Mouse (Mus musculus) right cerebral cortex, postnatal 36 days (tissue): ENCODE results near the gene Bpgm.

ENCODE experiments used
- DNase-seq, 2 experiments: peaks; one replicate each; pipeline ENCODE4 v3.0.0; 2022; ENCODE audit warnings: low spot score in 2 of 2, mixed read lengths in 1 of 2

Gene Bpgm

DNA sequence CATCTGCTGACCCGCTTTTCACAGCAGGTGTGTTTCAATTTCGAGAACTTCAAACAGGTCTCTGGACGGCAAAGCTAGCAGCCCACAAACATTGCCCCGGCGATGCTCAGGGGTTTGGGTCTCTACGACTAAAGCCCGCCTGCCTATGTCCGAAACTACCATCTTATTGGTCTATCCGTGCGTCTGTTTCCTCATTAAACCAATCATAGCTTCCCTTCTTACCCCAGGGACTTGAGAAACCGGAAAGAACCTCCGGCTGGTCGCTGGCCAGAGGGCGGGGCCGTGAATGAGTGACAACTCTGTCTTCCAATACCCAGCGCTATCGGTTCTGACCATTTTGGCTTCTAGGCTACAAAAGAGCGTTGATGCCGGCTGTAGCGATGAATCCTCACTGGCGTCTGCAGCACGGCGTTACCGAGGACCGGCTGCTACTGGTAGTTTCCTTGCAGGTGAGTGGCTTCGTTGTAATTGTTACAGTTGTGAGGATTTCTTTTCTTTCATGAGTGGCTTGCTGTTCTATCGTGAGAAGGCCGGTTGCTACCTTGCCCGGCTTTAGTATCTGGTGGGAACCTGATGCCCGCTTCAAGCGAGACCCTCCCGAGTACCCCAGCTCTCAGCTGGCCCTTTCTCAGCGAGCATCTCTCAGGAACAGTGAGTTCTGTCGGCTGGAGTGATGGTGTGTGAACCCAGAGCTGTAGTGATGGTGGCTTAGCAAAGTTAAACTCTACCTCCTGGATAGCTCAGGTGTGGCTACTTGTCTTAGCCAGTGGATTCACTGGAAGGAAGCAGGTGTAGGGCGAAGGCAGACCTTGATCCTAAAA, at the start of gene Bpgm:
TSS of gene Bpgm (plus strand) at position 234 of the 821 bp plus-strand sequence.
- peak; percentile 99 for DNase-seq

DNA sequence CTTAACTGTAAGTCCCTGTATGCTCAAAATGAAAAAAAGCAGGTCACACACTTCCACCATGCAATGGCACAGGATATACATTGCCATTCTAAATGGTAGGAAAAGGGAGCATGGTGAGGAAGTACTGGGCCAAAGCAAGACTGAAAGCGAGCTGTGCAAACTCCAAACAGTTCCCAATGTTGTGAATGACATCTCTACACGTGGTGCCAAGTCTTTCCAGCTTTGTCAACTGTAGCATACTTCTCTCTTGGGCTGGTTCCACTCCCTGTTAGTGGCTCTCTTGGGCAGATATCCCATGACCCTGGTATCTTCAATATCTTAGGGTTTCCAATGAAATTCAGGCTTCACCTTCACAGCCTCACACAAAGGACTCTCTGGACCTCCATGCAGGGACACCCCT, 37.0 kb upstream of the Bpgm start:
- DNase-seq = no peak

DNA sequence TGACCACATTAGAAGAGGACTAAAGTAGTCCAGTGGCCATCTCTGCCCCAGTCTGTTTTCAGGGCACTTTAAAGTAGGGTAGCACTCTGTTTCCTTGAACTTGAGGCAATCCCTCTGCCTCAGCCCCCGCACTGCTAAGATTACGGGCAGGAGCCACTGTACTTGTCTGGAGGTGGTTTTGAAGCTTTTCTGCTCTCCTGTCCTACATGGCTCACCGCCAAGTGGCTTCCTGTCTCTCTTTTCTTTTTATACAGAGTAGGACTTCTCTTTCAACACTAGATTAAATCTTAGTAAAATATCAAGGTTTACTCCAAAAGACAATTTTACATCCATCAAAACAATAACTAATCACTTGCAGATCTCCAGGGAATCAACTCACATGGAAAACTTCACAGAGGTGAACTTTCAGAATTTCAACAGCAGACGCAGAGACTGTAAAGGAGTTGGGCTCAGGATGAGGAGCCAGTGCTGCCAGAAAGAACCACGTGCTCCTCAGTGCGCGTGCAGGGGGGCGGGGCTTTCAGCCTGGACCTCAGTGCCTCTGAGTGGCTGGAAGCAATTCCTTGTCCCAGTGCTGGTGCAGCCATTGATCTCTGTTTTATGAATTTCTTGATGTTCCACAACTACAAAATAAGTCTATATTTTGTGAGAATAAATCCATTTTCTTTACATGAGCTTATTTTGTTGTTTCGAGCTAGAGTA, 34.3 kb upstream of the Bpgm start:
- no peak for DNase-seq

DNA sequence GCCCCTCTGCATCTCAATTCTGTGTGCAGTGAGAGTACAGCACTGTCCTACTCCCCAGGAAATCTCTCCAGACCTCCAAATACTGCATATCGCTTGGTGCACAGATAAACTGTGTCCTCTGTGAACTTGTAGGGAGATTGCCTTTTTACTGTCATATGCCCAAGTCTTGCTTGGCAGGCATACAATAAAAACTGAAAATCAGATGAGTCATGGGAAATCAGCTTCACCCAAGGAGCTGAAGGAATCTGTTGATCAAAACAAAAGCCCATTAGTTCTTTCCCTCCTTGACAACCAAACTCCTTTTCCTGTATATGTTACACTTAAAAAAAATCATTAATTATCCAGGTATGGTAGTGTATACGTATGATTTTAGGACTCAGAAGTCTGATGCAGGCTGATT, 32.2 kb upstream of the Bpgm start:
- no peak for DNase-seq

DNA sequence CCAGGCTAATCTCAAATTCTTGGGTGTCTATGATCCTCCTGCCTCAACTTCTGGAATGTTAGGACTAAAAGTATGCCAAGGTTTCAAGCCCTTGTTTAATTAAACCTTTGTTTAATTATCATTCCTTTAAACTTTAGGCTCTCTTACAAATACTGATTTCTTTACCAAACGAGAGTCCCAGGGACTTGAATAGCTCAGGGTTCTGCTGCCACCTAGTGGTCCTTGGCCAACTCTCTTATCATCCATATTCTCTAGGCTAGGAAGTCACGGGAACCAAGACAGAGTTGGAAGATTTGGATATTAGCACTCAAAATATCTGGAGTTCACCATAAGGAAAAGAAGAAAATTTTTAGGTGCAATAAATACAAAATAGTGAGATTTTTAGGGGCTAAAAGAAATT, 28.0 kb upstream of the Bpgm start:
- peak; percentile 59 to 65 for DNase-seq

DNA sequence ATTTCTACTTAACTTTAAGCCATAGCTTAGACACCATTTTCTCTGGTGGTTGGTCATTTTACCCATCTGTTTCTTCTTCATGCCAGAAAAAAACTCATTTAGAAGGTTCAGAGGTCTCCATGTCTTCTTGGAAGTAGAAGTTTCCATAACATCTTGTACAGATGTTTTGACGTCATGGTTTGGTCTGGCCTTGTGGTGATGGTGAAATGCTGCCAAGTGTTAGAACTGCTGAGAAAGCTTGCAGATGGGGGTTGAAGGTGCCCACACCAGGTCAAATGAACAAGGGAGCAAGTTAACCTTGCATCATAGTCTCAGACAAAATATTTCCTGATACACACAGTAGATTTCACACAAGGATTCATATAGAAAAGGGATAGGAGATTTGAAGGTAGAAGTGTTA, 27.3 kb upstream of the Bpgm start:
- DNase-seq = no peak

DNA sequence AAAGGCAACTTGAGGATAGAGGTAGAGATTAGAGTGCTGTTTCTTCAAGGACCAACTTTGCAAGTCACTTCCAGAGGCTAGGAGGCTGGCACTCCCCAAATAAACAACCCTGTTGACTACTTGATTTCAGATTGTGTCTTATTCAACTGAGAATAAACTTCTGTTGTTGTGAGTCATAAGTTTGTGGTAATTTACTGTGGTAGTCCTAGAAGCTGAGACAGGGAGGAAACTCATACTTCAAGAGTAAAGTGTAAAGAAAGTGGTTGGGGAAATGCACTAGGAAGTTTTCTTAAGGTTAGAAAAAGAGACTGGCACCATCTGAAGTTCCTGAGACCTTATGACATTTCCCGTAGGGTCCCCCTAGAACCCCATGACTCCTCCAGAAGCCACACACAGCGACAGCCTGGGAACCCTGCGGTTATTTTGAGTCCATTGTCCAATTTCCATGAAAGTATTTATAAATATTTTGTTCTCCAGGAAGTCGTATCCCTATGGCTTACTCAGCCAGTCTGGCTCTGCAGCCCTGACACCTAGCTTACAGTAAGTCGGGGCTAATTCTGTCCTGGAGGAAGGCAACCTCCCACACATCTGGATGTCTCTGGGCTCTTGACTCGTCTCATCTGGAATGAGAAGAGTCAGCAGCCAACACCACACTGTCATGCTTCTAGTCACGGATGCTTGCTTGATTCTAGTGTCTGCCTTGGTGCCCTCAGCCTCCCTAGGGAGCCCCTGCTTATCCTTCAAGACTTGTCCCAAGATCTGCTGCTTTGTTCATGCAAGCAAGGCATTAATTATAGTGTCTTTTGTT, 22.8 kb upstream of the Bpgm start:
- DNase-seq = no peak

DNA sequence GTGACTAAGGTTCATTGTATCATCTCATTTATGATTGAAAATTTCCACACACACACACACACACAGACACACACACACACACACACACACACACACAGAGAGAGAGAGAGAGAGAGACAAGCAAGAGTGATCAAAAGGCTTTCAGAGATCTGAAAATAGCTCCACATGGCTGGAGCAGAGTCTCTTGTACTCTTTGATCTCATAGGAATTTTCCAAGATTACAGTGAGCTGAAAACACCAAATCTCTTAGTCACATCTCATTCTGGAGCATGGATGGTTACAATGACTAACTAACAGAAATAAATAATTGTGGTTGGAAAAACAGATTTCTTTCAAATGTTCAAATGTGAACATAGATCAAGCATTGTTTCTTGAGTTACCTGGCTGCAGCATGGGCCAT, 16.6 kb upstream of the Bpgm start:
- DNase-seq = no peak

DNA sequence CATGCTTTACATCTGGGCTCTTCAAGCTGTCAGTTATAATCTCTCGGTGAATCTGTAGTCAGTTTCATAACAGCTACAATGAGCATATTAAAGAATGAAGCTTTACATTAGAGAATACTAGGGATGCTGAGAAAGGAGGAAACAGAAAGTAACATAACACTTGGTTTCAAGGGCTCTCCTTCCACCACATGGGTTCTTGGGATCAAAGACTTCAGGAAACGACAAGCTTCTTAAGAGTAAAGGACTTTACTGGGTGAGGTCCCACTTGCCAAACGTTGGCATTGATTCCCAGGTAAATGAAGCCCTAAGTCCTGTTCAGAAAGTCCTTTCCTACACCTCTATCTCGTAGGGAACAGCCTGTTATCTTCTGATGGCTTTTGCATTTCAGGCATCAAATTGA, 15.4 kb upstream of the Bpgm start:
- no peak for DNase-seq

DNA sequence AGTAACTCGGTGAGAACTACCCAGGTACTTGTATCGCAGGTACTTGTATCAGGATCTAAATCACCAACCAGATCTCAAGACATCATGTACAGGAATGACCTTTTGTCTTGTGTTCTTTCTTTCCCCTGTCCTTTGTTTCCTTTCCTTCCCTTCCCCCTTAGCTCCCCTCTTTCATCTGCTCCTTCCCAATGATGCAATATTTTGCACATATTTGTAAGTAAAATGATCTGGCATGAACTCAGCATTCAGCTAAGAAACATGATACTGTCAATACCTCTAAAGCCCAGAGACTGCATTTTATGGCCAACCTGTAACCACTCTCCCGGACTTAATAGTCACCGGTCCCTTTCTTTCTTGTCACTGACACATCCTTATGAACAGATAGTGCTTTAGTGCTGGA, 12.4 kb upstream of the Bpgm start:
- DNase-seq = no peak

DNA sequence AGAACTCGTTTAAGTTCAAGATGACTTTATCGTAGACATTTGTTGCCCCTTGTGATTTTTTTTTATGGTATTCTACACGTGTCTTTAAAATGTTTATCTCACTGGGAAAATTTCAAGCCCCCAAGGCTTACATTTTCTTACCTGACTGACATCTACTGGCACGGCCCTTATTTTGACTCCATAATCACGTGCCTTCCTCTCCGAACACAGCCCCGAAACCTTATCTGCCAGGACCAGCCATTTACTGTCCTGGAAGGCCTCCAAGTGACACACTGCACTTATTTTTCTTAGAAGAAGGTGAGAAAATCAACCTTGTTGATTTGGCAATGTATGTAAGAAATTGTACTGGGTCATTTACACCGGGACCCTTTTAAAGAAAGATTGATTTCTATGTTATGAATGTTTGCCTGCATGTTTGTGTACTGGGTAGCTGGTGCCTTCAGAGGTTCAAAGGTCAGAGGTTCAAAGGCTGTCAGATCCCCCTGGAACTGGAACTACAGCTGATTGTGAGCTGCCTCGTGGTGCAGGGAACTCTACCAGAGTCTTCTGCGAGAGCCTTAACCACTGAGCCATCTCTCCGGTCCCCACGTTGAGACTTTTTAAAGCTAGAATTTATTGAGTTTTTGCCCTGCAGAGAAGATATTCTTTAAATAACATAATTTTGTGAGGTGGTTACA, 4.4 kb upstream of the Bpgm start:
- DNase-seq = no peak

DNA sequence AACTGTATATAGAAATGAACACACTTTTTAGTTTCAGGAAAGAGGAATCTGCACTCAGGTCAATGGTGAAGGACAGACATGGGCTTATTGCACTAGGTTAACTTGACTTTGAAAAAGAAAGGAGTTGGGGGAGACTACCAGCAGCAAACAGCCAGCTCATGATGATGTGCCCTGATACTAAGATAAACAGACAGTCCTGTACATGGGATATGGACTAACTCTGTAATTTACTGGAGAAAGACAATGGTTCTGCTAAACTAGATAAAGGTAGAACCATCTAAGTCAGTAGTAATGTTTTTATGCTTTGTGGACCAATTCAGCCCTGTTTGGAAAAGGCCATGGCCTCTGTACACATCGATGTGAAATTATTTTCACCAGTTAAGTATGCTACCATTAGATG, 2.7 kb upstream of the Bpgm start:
- DNase-seq = no peak

DNA sequence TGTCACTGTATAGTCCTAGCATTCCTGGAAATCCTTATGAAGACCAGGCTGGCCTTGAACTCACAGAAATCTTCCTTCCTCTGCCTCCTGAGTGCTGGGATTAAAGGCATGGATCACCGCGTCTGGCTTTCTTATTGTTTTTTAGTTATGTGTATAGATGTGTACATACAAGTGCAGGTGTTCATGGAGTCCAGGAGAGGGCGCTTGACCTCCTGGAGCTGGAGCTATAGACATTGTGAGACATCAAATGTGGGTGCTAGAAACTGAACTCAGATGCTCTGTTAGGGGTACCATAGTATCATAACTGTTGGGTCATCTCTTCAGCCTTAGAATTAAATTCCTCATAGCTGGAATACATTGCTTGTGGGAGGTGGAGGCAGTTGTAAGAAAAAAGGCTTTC, 2.0 kb upstream of the Bpgm start:
- no peak for DNase-seq

DNA sequence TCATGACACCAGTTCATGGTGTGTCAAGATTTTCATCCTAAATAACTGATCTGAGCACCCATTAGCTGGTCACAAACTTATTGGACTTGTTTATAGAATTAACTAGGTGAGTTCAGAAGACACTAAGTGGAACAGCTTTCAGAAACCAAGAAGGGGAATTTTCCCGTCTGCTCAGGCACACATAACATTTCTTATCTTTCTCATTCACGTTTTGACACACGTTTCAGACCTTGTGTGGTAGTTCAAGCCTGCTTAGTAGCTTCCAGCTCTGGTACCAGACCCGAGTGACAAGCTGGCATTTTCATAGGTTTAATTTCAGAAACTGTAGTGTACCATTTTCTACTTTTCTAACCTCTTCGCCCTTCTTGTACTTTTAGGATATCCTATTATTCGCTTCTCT, 616 bp upstream of the Bpgm start:
- no peak for DNase-seq

DNA sequence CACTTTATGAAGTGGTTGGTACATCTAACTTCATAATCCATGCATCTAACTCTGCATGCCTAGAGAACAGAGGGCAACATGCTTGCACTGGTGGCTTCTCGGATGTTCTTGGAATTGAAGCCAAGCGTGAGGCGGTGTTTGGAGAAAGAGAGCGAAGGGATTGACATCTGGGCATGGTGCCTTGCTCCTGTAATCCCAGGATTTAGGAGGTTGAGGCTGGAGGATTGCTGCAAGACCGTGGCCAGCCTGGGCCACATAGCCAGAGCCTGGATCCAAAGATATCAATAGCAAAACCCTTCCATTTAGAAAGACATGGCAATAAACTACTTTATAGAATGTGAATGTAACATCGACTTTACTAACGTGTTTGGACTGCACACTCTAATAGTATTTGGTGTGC, 2.0 kb downstream of the Bpgm start:
- no peak for DNase-seq

DNA sequence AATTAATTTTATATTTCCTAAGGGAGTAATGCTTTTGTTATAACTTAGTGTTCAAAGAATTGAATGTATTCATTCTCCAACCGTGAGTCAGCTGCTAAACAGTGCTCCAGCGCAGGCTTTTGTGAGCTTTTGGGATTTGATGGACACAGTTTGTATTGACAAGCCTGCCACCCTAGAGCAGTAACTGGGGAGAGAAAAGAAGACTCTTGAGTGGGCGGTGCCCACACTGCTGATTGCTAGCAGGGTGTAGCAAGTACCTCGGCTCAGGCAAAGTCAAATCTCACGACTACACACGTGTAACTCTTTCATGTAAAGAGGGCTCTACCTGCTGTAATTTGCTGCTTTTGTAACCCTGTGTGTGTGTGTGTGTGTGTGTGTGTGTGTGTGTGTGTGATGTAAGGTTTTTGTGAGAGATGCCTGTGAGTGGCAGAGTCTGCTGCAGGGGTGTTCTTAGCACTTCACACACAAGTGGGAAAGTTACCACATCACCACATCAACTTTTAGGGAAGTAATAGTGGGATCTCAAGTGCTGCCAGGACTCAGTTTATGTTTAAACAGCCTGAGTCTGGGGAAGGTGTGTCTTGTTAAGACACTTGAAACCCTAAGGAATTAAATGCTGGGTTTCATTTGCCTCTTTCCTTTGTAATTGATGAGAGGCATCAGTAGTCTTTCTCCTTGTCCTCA, 2.8 kb downstream of the Bpgm start:
- no peak for DNase-seq

DNA sequence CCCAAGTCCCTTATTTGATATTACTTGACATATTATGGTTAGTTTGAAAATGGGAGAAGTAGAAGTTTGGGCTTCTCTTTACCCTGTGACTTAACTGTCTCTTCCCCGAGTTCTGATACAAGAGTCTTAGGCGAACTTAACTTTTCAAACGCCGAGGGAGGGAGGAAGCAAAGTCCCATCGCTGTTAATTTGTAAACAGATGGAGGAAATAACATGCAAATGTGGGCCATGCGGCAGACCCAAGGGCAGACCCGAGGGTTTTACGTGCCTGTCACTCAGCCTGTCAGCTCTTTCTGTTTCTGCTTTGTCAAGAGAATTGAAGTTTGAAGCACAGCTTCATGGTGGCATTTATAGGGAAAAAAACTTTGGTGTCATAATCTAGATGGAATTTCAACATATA, 3.5 kb downstream of the Bpgm start:
- no peak for DNase-seq

DNA sequence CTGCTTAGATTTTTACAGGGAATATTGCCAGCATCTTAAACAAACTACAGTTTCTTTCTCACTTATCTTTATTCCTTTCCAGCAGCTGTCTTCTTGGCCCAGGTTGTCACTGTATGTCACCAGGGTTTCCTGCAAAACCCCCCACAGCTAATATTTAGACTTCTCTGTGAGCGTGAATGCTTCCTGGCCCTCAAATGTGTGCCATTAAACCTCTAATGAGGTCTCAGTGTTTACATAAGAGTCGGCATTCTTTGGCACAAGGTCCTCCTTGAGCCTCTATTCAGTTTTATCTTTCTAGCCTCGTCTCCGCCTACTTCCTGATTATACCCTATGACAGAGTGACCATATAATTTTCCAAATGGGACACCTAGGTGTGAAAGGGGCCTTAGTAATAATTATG, 4.7 kb downstream of the Bpgm start:
- DNase-seq = no peak

DNA sequence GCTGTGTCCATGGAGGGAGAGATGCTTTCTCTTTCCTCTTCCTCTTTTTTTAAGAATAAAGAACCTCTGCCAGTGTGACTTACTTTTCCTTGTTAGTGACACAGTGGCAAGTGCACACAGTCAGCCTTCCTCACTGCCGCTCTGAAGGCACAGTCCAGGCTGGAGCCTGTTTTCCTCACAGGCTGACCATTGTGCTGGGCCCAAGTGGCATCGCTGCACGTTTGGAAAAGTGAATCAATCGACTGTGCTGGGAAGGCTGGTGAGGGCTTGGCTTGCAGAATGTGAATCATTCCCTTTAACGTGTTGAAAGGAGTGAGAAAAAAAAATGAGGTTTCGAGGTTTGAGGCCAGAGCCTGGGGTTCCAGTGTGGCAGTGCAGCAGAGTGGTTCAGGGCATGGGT, 5.3 kb downstream of the Bpgm start:
- DNase-seq = no peak

DNA sequence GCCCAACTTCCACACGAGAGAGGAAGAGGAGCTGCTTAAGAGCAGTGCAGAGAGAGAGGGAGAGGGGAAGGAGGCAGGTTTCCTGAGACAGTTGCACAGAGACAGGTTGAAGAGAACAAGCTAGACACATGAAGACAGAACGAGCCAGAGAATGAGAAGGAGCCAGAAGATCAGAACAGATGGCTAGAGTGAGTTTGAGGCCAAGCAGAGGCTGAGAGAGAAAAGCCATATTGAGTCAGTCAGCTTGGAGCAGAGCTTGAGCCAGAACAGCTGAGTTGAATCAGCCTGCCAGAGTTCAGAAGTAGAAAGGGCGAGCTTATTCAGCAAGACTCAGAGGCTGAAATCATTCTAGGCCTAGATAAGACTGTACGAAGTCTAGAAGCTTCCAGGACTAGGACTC, 6.8 kb downstream of the Bpgm start:
- no peak for DNase-seq

DNA sequence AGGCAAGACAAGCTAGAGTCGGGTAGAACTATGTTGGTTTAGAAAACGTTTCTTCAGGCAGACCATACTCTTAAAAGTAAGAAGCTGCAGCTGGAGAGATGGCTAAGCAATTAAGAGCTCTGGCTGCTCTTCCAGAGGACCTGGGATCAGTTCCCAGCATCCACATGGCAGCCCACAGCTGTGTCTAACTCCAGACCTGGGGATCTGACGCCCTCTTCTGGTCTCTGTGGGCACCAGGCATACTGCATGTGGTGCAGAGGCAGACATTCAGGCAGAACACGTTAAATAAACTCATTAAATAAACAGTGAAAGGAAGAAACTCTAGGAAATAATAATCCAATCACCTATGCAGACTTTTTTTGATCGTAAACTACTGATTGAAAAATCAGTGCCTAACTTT, 7.4 kb downstream of the Bpgm start:
- no peak for DNase-seq

DNA sequence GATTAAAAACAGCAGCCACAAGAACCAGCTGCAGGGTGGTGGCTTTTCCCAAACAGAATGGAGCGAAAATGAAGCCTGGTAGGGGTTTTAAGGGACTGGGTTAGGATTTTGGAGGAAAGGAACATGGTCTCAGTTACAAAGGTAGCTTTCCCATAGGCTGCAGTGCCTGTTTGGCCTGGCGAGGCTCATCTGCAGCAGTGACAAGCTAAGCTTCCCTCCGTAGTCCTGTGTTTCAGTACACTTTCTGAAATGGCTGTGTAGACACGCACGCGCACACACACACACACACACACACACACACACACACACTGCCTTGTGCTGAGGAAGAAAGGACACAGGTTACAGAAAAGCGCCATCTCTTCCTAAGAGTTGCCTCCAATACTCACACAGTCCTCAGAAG, 7.8 kb downstream of the Bpgm start:
- DNase-seq = no peak
